Mouse (Mus musculus): Measurements from ENCODE around the gene Srbd1. TPM values are rescaled to one million over a fixed set of nuclear protein-coding genes. Genes with fewer than 3 reads are reported as not detected.

Gene Srbd1
- polyA plus RNA-seq, 1 experiment = 12.0 TPM

DNA sequence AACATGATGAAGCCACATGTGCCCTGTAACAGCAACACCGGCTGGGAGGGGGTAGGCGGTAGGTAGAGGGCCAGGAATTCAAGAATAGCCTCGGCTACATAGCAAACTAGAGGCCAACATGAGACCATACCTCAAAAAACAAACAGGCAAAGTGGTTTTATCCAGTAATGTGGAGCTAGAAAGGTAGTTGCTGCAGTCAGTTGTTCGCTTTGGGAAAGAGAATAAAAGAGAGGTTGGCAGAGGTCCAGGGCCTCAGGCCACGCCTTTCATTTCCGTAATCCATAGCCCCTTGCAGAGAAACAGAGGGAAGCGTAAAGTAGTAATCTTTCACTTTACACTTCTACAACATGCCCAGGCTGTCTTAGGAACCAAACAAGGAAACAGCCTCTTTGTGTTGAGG is 61.8 kb downstream of the Srbd1 start:
- TF ChIP-seq POLR2A (IDR thresholded peaks at IDR 0.05; ENCODE audit: borderline replicate concordance, extremely low read depth, insufficient read depth, insufficient read length, poor library complexity, severe bottlenecking) (no peak), CTCF (IDR thresholded peaks at IDR 0.05; ENCODE audit: borderline replicate concordance, extremely low read depth, insufficient read depth, insufficient read length) (no peak)
- peak; percentile 58 for DNase-seq (ENCODE audit: low read depth)

DNA sequence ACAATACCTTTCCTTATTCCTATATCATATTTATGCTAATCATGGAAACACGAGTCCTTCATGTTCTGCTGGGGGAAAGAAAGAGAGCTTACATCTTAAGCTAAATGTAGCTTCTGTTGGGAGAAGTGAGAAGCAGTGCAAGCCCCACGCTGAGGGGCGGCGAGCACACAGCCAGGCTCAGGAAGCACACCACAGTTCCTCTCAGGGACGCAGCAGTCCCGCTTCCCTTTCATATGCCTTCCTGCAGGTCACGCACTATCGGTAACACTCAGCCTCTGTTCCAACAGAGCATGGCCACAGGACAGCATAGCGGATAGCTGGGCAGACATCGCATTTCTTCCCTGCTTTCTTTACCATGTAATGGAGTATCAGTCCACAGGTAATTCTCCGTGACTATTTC is 66.9 kb downstream of the Srbd1 start:
- TF ChIP-seq POLR2A (IDR thresholded peaks at IDR 0.05; ENCODE audit: borderline replicate concordance, extremely low read depth, insufficient read depth, insufficient read length, poor library complexity, severe bottlenecking) (no peak), CTCF (IDR thresholded peaks at IDR 0.05; ENCODE audit: borderline replicate concordance, extremely low read depth, insufficient read depth, insufficient read length) (no peak)

DNA sequence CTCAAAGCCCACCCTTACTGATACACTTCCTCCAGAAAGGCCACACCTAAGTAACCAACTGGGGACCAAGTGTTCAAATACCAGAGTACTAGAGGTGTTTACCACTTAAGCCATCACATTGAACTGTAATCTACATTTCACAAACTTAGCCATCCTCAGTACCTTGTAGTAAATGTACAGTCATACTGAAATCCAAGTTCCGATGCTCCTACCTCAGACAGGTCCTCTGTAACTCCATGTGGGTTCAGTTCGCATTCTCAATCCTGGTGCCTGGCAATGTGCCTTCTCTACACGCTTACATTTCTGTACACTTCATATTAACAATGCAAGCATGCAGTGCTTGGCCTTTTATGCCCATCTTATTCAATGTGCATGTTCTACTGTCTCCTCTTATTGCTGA is 77.5 kb downstream of the Srbd1 start:
- TF ChIP-seq CTCF (IDR thresholded peaks at IDR 0.05; ENCODE audit: borderline replicate concordance, extremely low read depth, insufficient read depth, insufficient read length) = no peak
- no peak for TF ChIP-seq POLR2A (IDR thresholded peaks at IDR 0.05; ENCODE audit: borderline replicate concordance, extremely low read depth, insufficient read depth, insufficient read length, poor library complexity, severe bottlenecking)
- DNase-seq (ENCODE audit: low read depth) = no peak

More for the DNA sequence above, 66.9 kb downstream of the Srbd1 start:
- DNase-seq (ENCODE audit: low read depth) = no peak

DNA sequence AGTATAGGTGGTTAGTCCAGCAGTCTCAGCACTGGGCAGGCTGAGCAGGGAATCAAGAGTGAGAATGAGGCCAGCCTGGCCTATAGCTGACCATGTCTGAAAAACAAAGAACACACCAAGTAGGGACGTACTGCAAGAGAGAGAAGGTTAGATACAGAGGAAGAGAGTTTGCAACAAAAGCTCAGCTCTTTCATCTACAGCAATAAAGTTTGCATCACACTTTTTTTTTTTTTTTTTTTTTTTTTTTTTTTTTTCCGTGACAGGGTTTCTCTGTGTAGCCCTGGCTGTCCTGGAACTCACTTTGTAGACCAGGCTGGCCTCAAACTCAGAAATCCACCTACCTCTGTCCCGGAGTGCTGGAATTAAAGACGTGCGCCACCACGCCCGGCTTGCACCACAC is 79.1 kb downstream of the Srbd1 start:
- TF ChIP-seq CTCF (IDR thresholded peaks at IDR 0.05; ENCODE audit: borderline replicate concordance, extremely low read depth, insufficient read depth, insufficient read length) (no peak), POLR2A (IDR thresholded peaks at IDR 0.05; ENCODE audit: borderline replicate concordance, extremely low read depth, insufficient read depth, insufficient read length, poor library complexity, severe bottlenecking) (no peak)
- no peak for DNase-seq (ENCODE audit: low read depth)

DNA sequence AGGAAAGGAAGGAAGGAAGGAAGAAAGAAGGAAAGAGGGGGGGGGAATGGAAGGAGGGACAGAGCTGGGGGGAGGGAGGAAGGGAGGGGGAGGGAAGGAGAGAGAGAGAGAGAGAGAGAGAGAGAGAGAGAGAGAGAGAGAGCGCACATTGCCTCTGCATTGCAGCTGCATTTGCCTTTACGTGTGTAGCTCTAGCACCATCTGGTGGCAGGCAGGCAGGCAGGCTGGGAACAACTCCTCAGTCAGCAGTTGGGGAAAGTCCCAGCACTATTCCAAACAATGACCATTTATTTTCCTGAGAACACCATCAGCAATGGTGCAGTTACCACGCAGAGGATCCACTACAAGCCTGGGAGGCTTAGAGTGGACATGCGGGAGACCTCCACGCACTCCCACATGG is 81.5 kb downstream of the Srbd1 start:
- DNase-seq (ENCODE audit: low read depth) = peak; percentile 85
- TF ChIP-seq CTCF (IDR thresholded peaks at IDR 0.05; ENCODE audit: borderline replicate concordance, extremely low read depth, insufficient read depth, insufficient read length) = peak; percentile 97
- TF ChIP-seq POLR2A (IDR thresholded peaks at IDR 0.05; ENCODE audit: borderline replicate concordance, extremely low read depth, insufficient read depth, insufficient read length, poor library complexity, severe bottlenecking) = no peak

DNA sequence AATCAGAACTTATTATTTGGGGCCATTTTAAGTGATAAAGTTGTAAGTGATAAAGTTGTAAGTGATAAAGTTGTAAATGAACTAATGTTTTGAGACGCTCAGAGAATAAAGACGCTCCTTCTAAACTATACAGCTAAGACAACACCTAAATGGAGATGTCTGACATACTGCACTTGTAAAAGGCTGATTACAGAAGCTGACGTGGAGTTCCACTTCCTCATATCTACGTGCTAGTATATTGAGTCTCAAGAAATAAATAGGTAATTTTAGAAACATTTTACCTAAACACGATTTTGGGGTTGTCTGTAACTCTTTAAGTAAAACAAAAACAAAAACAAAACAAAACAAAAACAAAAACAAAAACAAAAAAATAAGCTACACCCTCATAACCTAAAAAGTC is 84.1 kb downstream of the Srbd1 start:
- no peak for DNase-seq (ENCODE audit: low read depth)
- TF ChIP-seq CTCF (IDR thresholded peaks at IDR 0.05; ENCODE audit: borderline replicate concordance, extremely low read depth, insufficient read depth, insufficient read length) = no peak
- TF ChIP-seq POLR2A (IDR thresholded peaks at IDR 0.05; ENCODE audit: borderline replicate concordance, extremely low read depth, insufficient read depth, insufficient read length, poor library complexity, severe bottlenecking) = no peak

DNA sequence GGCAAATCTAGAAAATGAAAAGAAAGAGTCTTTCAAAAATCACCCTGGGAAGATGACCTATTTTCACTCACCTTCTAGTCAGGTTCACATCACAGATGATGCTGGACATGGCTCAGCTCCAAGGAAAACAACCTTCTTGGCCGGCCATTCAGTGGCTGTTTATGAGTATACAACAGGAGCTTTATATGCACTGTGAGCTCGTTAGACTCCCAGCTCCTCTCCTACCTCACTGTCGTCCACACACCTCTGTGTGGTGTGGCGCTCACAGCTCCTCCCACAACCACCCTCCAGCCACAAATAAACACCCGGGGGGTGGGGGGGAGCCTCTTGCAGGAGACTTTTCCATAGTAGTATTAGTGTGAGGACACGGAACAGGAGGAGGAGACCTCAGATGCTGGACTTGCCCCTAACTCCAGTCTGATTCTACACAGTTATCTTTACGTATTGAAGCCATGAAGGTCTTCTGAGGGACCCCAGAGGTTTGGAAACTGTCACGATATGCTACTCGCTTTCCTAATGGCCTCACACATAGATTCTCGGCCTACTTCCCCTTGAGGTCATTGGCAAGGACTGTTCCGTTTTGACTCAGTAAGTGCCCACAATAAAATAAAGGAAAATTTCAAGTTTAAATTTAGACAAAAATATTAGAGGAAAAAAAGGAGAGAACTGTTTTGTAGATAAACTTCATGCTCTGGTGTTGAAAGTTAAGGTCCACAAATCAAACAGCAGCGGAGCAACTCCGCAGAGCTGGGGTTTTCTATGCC is 104.6 kb downstream of the Srbd1 start:
- no peak for DNase-seq (ENCODE audit: low read depth)
- TF ChIP-seq CTCF (IDR thresholded peaks at IDR 0.05; ENCODE audit: borderline replicate concordance, extremely low read depth, insufficient read depth, insufficient read length) (no peak), POLR2A (IDR thresholded peaks at IDR 0.05; ENCODE audit: borderline replicate concordance, extremely low read depth, insufficient read depth, insufficient read length, poor library complexity, severe bottlenecking) (no peak)

DNA sequence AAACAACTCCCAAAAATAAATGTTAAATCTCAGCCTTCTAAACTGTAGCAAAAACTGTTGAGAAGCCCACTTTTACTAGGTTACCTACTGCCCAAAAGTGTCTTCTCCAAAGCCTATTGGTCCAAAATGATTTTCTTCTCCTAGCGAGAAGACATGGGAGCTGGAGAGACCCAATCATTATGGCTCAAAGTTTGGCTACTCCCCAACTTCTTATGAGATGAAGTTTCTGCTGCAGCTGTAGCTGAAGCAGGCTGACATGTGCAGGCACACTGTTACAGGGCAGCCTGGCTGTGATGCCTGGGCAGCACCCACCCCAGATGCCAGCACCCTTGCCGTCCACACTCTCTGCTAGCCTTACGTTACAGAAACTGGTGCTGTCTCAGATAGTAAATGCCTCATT is 105.2 kb downstream of the Srbd1 start:
- TF ChIP-seq POLR2A (IDR thresholded peaks at IDR 0.05; ENCODE audit: borderline replicate concordance, extremely low read depth, insufficient read depth, insufficient read length, poor library complexity, severe bottlenecking) (no peak), CTCF (IDR thresholded peaks at IDR 0.05; ENCODE audit: borderline replicate concordance, extremely low read depth, insufficient read depth, insufficient read length) (no peak)
- no peak for DNase-seq (ENCODE audit: low read depth)

DNA sequence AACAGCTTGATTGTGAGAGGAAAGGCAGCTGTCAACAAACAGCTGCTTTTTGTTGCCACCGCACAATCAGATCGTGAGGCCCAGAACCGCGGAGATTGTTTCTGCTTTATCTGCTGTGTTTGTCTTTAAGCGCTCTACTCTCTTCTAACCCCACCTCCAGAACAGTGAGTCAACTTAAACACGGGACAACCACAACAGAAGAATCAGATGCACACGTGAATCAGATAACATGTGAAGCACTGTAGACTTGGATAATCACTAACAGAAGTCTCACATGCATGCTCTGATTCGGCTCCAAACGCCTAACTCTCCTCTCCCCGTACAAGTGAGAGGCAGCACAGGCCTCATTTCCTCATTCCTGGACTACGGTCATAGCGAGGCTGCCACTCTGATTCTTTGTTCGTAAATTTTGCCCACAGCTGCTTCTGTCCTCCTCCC is 106.7 kb downstream of the Srbd1 start:
- DNase-seq (ENCODE audit: low read depth) = peak; percentile 41
- TF ChIP-seq CTCF (IDR thresholded peaks at IDR 0.05; ENCODE audit: borderline replicate concordance, extremely low read depth, insufficient read depth, insufficient read length) (no peak), POLR2A (IDR thresholded peaks at IDR 0.05; ENCODE audit: borderline replicate concordance, extremely low read depth, insufficient read depth, insufficient read length, poor library complexity, severe bottlenecking) (no peak)

DNA sequence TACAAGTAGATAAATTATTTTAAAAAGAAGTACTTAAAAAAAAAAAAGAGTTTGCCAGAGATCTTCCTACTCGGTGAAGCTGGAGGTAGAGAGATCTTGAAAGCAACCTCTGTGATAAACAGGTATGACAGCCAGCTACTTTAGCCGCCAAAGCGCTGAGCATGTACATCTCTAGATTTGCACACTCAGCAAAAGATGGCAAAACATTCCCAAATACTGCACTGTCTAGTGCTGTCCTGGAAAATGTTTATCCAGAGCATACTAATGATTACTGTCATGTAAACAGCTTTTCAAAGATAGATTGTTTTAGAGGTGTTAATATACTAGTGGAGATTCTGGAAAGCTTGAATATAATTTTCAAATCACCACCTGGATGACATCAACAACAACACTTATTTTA is 109.4 kb downstream of the Srbd1 start:
- TF ChIP-seq CTCF (IDR thresholded peaks at IDR 0.05; ENCODE audit: borderline replicate concordance, extremely low read depth, insufficient read depth, insufficient read length) = no peak
- no peak for TF ChIP-seq POLR2A (IDR thresholded peaks at IDR 0.05; ENCODE audit: borderline replicate concordance, extremely low read depth, insufficient read depth, insufficient read length, poor library complexity, severe bottlenecking)
- DNase-seq (ENCODE audit: low read depth) = no peak

DNA sequence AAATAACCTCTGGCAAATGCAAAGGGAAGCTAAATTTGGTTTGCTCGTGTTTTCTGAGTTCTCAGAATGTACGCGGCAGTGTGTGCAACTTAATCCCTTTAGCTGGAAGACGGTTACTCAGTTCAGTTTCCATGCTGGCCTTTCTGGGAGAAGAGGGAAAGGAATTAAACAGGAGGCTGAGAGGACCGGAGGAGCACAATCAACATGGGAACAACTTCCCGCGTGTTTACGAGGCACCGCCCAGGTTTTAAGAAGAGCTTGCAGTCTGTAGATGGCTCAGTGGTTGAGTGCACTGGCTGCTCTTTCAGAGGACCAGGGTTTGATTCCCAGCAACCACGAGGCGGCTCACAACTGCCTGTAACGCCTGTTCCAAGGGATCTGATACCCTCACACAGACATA is 109.8 kb downstream of the Srbd1 start:
- no peak for DNase-seq (ENCODE audit: low read depth)
- TF ChIP-seq CTCF (IDR thresholded peaks at IDR 0.05; ENCODE audit: borderline replicate concordance, extremely low read depth, insufficient read depth, insufficient read length) (no peak), POLR2A (IDR thresholded peaks at IDR 0.05; ENCODE audit: borderline replicate concordance, extremely low read depth, insufficient read depth, insufficient read length, poor library complexity, severe bottlenecking) (no peak)

DNA sequence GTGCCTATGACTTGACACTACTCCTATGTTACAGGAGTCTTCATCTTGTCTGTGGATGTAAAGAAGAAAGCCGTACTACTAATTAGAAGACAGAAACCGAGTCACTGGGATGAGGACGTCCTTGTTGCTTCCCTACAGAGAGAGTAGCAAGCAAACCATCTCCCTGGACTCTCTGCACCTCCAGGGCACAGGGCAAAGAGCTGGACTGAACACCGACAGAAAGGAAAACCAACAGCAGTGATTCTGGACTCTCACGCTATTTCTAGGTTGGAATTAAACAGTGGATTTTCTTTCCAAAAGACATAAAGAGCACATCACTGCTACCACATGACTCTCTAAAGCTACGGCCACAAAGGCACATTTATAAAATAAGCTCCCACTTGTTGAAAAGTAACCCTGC is 110.3 kb downstream of the Srbd1 start:
- no peak for DNase-seq (ENCODE audit: low read depth)
- TF ChIP-seq CTCF (IDR thresholded peaks at IDR 0.05; ENCODE audit: borderline replicate concordance, extremely low read depth, insufficient read depth, insufficient read length) (no peak), POLR2A (IDR thresholded peaks at IDR 0.05; ENCODE audit: borderline replicate concordance, extremely low read depth, insufficient read depth, insufficient read length, poor library complexity, severe bottlenecking) (no peak)

Data from brain, embryonic 14.5 days (tissue).